ENCODE assay signal across 23 mouse cellular contexts in the genomic region with DNA sequence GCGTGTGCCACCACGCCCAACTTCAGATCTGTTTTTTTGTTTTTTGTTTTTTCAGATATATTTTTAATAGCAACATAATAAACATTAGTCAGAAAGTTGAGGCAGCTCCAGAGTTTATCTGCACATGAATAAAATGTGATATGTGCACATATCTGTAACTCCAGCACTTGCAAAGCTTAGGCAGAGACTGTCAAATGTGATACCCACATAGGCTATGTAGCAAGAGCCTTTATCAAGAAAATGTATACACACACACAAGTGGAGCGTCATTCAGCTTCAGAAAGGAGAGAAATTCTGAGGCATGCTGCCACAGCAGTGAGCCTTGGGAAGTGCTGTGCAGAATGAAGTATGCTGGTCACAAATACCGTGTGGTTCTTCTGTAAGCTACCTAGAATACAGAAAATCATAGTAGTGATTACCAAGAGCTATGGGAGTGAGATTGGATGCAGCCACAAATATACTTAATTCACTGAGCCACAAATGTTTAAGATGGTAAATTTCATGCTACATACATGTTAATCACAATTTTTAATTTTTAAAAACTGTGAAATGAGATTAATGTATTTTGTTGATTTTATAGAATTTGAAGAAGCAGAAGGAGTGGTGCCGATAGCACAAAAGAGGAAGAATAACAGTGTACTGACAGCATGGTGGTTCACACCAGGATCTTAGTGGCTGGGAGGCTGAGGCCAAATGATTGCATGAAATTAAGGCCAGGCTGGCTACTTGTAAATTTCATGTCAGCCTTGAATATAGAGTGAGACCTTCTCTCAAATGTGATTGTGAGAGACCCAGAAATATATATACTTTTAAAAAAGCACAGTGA. TPM values are rescaled to one million over a fixed set of nuclear protein-coding genes. Genes with fewer than 3 reads are reported as not detected.
"Had no signal": no experiment of that assay in that cellular context is flagged by ENCODE, and none has a peak within 500 bp of the region (broad histone marks: within the 10 kb centered on the region; RNA-seq: fewer than 3 reads in every experiment).

No protein-coding gene starts in this region.

- ATAC-seq: liver, postnatal 0 days; lung, postnatal 0 days; midbrain, embryonic 13.5 days; midbrain, embryonic 16.5 days had no signal

- H3K36me3 ChIP-seq: lung, embryonic 15.5 days had no signal

- H3K4me2 ChIP-seq: liver, embryonic 15.5 days; lung, embryonic 15.5 days; midbrain, embryonic 13.5 days; neural tube, embryonic 13.5 days; neural tube, embryonic 15.5 days had no signal

- H3K4me1 ChIP-seq: liver, embryonic 15.5 days; lung, embryonic 15.5 days; midbrain, embryonic 10.5 days; neural tube, embryonic 13.5 days; neural tube, embryonic 15.5 days had no signal

- H3K9ac ChIP-seq: liver, embryonic 15.5 days; liver, postnatal 0 days; lung, embryonic 15.5 days; midbrain, embryonic 13.5 days; neural tube, embryonic 13.5 days; neural tube, embryonic 15.5 days had no signal

- H3K27me3 ChIP-seq: liver, embryonic 15.5 days; lung, embryonic 15.5 days; megakaryocyte, embryonic 14.5 days; midbrain, embryonic 13.5 days; neural tube, embryonic 13.5 days; neural tube, embryonic 15.5 days had no signal

- H3K9me3 ChIP-seq: liver, embryonic 15.5 days; lung, embryonic 15.5 days; megakaryocyte, embryonic 14.5 days; midbrain, embryonic 10.5 days; midbrain, embryonic 13.5 days; neural tube, embryonic 13.5 days; neural tube, embryonic 15.5 days had no signal

- H3K4me3 ChIP-seq: liver, embryonic 15.5 days; lung, embryonic 15.5 days; megakaryocyte, embryonic 14.5 days; midbrain, embryonic 10.5 days; midbrain, embryonic 13.5 days; myocyte; neural tube, embryonic 13.5 days; neural tube, embryonic 15.5 days had no signal

- H3K27ac ChIP-seq: liver, embryonic 15.5 days; lung, embryonic 15.5 days; macrophage; midbrain, embryonic 10.5 days; midbrain, embryonic 13.5 days; neural tube, embryonic 13.5 days; neural tube, embryonic 15.5 days had no signal

- DNase-seq: liver, postnatal 0 days; lung, adult 2 months; lung, postnatal 14 days; lung, postnatal 36 days; retina, postnatal 1 day; right cerebral cortex, adult 18-20 months; right cerebral cortex, postnatal 25 days; right cerebral cortex, postnatal 4 days; spleen, adult 18-20 months; thymus, adult 18-20 months; thymus, postnatal 25 days; thymus, postnatal 4 days had no signal

RNA-seq across cellular contexts. Expression of gene Rnf130, which starts 56.4 kb away (rescaled TPM):
- polyA plus RNA-seq: myocyte had no signal
